Mouse (Mus musculus) left cerebral cortex, postnatal 14 days (tissue): ENCODE data around the gene Dusp22. TPM values are rescaled to one million over a fixed set of nuclear protein-coding genes. Genes with fewer than 3 reads are reported as not detected.

ENCODE experiments used
- DNase-seq, 2 experiments: peaks; one replicate each; pipeline ENCODE4 v3.0.0; 2021 to 2022; ENCODE audit warnings: low spot score in 2 of 2, mixed read lengths in 1 of 2
- intact Hi-C: fragments of 180-260 bp; cut with DNase I; formaldehyde crosslinking; loops from one replicate; pipeline ENCODE4 v1.15.1; 2025
- total RNA-seq, 2 experiments: library from RNA; stranded (reverse); gene quantifications; 2 replicates each; pipeline ENCODE4 v1.2.3; 2021

The Dusp22 gene
- total RNA-seq, 2 experiments from 2014 or later: 34.7 to 37.0 TPM

- DNase-seq: no peak
- intact Hi-C loops: no loop called here
Observed at GRCm38 (mm10) chr13:30760374-30761090, 100.7 kb downstream of the Dusp22 start.

Other genes starting within 250 kb of the Dusp22 start
- gene Uqcrfs1, start 114.6 kb upstream of the Dusp22 start, total RNA-seq: 100 to 1,000 TPM; 165 to 176 TPM
- under 1 TPM; 0.13 to 0.93 TPM for gene Irf4, start 89.2 kb downstream of the Dusp22 start, total RNA-seq